Mouse (Mus musculus) embryonic fibroblast, embryonic 13.5 days (primary cell): ENCODE measurements around the gene Fam207a. TPM values are rescaled to one million over a fixed set of nuclear protein-coding genes. Genes with fewer than 3 reads are reported as not detected.
A peak's percentile ranks its signal among the peaks of the same experiment; 100 is the strongest.

Experiments
- H3K27ac ChIP-seq: 2 replicates; pipeline ENCODE4 v1.5.1; 2012; ENCODE audit warnings: low read length, control low read depth, inconsistent platforms; ENCODE audit not compliant: insufficient read depth
- H3K4me1 ChIP-seq: 2 replicates; pipeline ENCODE4 v1.6.1; 2011; ENCODE audit warnings: low read length; ENCODE audit not compliant: control insufficient read depth, insufficient read depth
- H3K4me3 ChIP-seq: 2 replicates; pipeline ENCODE4 v1.5.1; 2011; ENCODE audit warnings: mild to moderate bottlenecking, control low read depth, low read length; ENCODE audit not compliant: insufficient read depth
- CTCF ChIP-seq: IDR thresholded peaks from 2 replicates; pipeline ENCODE4 v1.5.1; 2011; ENCODE audit warnings: mild to moderate bottlenecking, control low read depth, low read length, moderate library complexity, borderline replicate concordance; ENCODE audit not compliant: insufficient read depth
- POLR2A ChIP-seq: IDR thresholded peaks from 2 replicates; pipeline ENCODE4 v1.6.1; 2011; ENCODE audit warnings: low read depth, mild to moderate bottlenecking, control low read depth, low read length, moderate library complexity
- polyA plus RNA-seq: library from polyadenylated mRNA; stranded (reverse); fragments of >200 nt; gene quantifications from 2 replicates; pipeline ENCODE4 v1.2.4, GENCODE M21; 2011; ENCODE audit warnings: low read depth; ENCODE audit not compliant: missing spikeins, insufficient read length

The Fam207a gene
- polyA plus RNA-seq, result 28.9 and 30.5 TPM in 2 replicates

DNA sequence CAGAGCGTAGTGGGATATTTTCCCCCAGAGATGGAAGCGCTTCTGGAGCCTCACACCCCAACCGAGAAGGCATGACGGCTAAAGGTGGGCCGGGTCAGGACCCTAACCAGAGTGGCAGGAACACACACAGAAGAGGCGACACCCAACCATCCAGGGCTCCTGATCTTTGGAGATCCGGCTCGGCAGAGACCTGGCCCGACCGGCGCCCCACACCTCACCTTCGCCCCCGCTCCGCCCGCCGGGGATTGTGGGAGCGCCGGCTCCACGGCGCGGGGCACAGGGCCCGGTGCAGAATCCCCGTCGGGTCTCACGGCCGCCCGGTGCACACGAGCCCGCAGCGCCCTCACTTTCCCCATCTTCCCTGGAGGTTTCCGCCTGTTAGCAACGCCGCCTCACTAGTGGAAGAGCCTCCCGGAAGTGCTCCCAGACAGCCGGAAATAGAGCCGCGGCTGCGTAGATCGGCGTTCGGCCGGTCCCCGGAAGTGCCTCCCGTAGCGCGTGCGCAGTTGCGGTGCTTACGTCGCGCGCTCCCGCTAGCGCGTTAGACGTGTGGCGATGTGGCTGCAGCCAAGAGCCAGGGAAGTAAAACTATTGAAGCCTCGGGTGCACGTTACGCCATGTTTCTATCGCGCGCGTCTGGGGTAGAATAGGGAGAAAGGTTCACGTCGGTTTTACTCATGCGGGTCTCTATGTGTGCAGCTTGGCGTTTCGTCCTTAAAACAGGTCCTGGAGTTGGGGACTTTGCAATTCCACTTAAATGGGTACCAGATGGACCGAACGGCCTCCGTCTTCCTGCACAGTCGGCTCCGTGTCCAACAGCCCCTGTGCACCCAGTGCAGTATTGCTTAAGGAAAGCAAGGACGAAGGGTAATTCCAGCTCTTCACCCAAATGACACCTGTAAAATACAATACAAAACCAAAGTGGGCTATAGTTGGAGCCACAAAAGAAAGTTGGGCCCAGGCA, at the start of gene Fam207a:
Gene Fam207a, minus strand, starts transcription at position 401 of the 964 bp plus-strand sequence.
- Histone ChIP-seq H3K27ac (peak within 1 kb of the TSS; percentile 65), H3K4me3 (peak within 1 kb of the TSS; percentile 95), H3K4me1 (peaks cover 5% of the 10 kb centered on the region; the same call in 1 of the 2 replicates)
- TF ChIP-seq POLR2A (peak; percentile 97), CTCF (no peak)

GRCm38 (mm10) chr10:77565005-77565404, 49.4 kb upstream of the Fam207a start:
- no peaks in the 10 kb centered on the region for H3K4me1 ChIP-seq
- no peak overlapping the region for H3K4me3 ChIP-seq
- H3K27ac ChIP-seq, result no peak overlapping the region
- TF ChIP-seq POLR2A (no peak), CTCF (no peak)

DNA sequence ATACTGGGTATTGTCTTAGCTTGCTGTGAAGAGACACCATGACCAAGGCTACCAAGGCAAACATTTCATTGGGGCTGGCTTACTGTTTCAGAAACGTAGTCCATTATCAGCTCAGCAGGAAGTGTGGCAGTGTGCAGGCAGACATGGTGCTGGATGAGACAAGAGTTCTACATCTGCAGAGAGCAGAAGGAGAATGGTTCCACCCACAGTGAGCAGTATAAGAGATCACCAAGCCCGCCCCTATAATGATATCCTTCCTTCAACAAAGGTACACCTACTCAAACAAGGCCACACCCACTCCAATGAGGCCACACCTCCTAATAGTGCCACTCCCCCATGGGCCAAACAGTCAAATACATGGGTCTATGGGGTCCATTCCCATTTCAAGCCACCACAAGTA, 45.9 kb upstream of the Fam207a start:
- TF ChIP-seq CTCF, result no peak
- no peak for TF ChIP-seq POLR2A
- Histone ChIP-seq H3K27ac (no peak overlapping the region), H3K4me3 (no peak overlapping the region), H3K4me1 (no peaks in the 10 kb centered on the region)

- H3K4me3 ChIP-seq, result no peak overlapping the region
- H3K27ac ChIP-seq, result no peak overlapping the region
- no peaks in the 10 kb centered on the region for H3K4me1 ChIP-seq
- TF ChIP-seq CTCF (no peak), POLR2A (no peak)
Observed at GRCm38 (mm10) chr10:77560830-77561229, 45.2 kb upstream of the Fam207a start.

DNA sequence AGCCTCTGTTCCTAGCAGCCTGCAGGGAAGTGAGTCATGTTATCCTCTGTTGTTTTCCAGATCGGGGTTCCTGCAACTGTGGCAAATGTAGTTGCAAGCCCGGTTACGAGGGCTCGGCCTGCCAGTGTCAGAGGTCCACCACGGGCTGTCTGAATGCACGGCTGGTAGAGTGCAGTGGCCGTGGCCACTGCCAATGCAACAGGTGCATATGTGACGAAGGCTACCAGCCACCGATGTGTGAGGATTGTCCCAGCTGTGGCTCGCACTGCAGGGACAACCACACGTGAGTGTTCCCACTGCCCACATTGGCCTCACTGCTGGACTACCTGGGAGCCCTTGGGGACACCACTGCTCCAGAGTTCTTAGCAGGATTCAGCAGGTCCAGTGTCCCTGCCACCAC, 44.5 kb upstream of the Fam207a start:
- no peak overlapping the region for H3K4me3 ChIP-seq
- H3K4me1 ChIP-seq, result no peaks in the 10 kb centered on the region
- no peak overlapping the region for H3K27ac ChIP-seq
- TF ChIP-seq POLR2A (no peak), CTCF (no peak)

- no peaks in the 10 kb centered on the region for H3K4me1 ChIP-seq
- H3K4me3 ChIP-seq, result no peak overlapping the region
- TF ChIP-seq POLR2A, result no peak
- TF ChIP-seq CTCF, result no peak
- H3K27ac ChIP-seq, result no peak overlapping the region
Observed at GRCm38 (mm10) chr10:77557641-77558040, 42.1 kb upstream of the Fam207a start.

- TF ChIP-seq POLR2A (no peak), CTCF (no peak)
- Histone ChIP-seq H3K4me3 (no peak overlapping the region), H3K27ac (no peak overlapping the region), H3K4me1 (no peaks in the 10 kb centered on the region)
Observed at GRCm38 (mm10) chr10:77556631-77557030, 41.0 kb upstream of the Fam207a start.

- TF ChIP-seq CTCF, result no peak
- no peak for TF ChIP-seq POLR2A
- H3K4me3 ChIP-seq, result no peak overlapping the region
- no peak overlapping the region for H3K27ac ChIP-seq
- H3K4me1 ChIP-seq, result no peaks in the 10 kb centered on the region
Observed at GRCm38 (mm10) chr10:77554918-77555317, 39.3 kb upstream of the Fam207a start.

GRCm38 (mm10) chr10:77553285-77553684, 37.7 kb upstream of the Fam207a start:
- Histone ChIP-seq H3K27ac (no peak overlapping the region), H3K4me1 (no peaks in the 10 kb centered on the region), H3K4me3 (no peak overlapping the region)
- no peak for TF ChIP-seq POLR2A
- no peak for TF ChIP-seq CTCF

DNA sequence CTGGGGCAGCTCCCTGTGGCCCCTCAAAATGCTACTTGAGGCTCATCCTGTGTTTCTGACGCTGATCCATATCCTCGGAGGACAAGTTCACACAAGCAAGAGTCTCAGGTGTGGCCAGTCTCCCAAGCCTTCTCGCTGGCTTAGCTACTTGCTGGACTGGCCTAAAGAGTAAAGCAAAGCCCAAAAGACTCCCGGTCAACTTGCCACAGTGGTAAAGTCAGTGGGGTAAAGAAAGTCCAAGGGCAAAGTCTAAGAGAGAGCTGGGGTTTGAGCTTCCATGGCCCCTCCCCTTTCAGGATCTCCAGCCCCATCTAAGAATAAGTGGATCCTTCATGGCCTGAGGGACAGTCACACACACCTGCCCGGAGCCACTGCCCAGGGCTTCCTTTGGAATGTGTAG, 36.6 kb upstream of the Fam207a start:
- no peak for TF ChIP-seq POLR2A
- TF ChIP-seq CTCF, result no peak
- Histone ChIP-seq H3K4me1 (no peaks in the 10 kb centered on the region), H3K4me3 (no peak overlapping the region), H3K27ac (no peak overlapping the region)
